Comparison of ENCODE assay signal across 8 mouse cellular contexts in genomic region chr7:49633375-49633956, GRCm38 (mm10). TPM values are rescaled to one million over a fixed set of nuclear protein-coding genes. Genes with fewer than 3 reads are reported as not detected.
DNase-seq lines count a peak whose midpoint lies in the region; ATAC-seq lines count a peak whose summit lies in the region.

No protein-coding gene starts in this region.

- H3K4me1 ChIP-seq in forebrain, embryonic 10.5 days: peaks cover 67% of the 10 kb centered on the region
- H3K4me1 ChIP-seq in intestine, embryonic 15.5 days (replicated peaks): peaks cover 11% of the 10 kb centered on the region

- DNase-seq in urinary bladder, postnatal 36 days (ENCODE audit: low spot score in 2 of 2): peak; percentile 5 to 8
- DNase-seq in urinary bladder, postnatal 25 days (ENCODE audit: low spot score): no peak
- peak; percentile 69 for DNase-seq in forebrain, embryonic 10.5 days (ENCODE audit: extremely low spot score, low spot score)
- peak; percentile 38 to 60 for DNase-seq in lung, postnatal 4 days
- peak; percentile 10 to 15 for DNase-seq in spleen, adult 18-20 months
- no peak for DNase-seq in cerebellum, adult 11-12 months

- H3K27ac ChIP-seq in forebrain, embryonic 10.5 days: peak overlapping the region; percentile 67
- H3K27ac ChIP-seq in intestine, embryonic 15.5 days: no peak overlapping the region

- peak; percentile 72 for ATAC-seq in intestine, embryonic 15.5 days
- ATAC-seq in monocyte, adult 5-6 weeks (replicated peaks; ENCODE audit: insufficient number of reproducible peaks, low FRiP score, low TSS enrichment, poor library complexity, severe bottlenecking): no peak

- under 1% methylated on average over 33 of the region's 33 CpGs for WGBS in forebrain, embryonic 10.5 days
- WGBS in intestine, embryonic 15.5 days: 1% methylated on average over 33 of the region's 33 CpGs

- no peaks in the 10 kb centered on the region for H3K9me3 ChIP-seq in forebrain, embryonic 10.5 days
- no peaks in the 10 kb centered on the region for H3K9me3 ChIP-seq in intestine, embryonic 15.5 days

- peak overlapping the region; percentile 48 for H3K4me3 ChIP-seq in forebrain, embryonic 10.5 days
- H3K4me3 ChIP-seq in intestine, embryonic 15.5 days (replicated peaks): peak overlapping the region; percentile 27

- no peak overlapping the region for H3K9ac ChIP-seq in intestine, embryonic 15.5 days

- peaks cover 100% of the 10 kb centered on the region for H3K27me3 ChIP-seq in forebrain, embryonic 10.5 days (ENCODE audit: poor library complexity, severe bottlenecking)
- peaks cover 75% of the 10 kb centered on the region for H3K27me3 ChIP-seq in intestine, embryonic 15.5 days (replicated peaks)

- no peaks in the 10 kb centered on the region for H3K36me3 ChIP-seq in forebrain, embryonic 10.5 days (replicated peaks)
- no peaks in the 10 kb centered on the region for H3K36me3 ChIP-seq in intestine, embryonic 15.5 days

- peak overlapping the region; percentile 72 for H3K4me2 ChIP-seq in intestine, embryonic 15.5 days (replicated peaks)

RNA-seq across cellular contexts. Expression of gene Dbx1, which starts 3.2 kb away (rescaled TPM):
- 14.1 and 15.2 TPM in 2 replicates for polyA plus RNA-seq in forebrain, embryonic 10.5 days (2016; fragmentation: Nextera tagmentation; extraction: Ambion mirVana)
- polyA plus RNA-seq in intestine, embryonic 15.5 days (2015; fragmentation: Nextera tagmentation; extraction: Ambion mirVana): not detected in 2 replicates
- total RNA-seq in monocyte, adult 5-6 weeks (2017): not detected in 3 replicates

Comparison
In these comparisons a context has a peak if more than half of its experiments do, and no peak if none do; other contexts are left out.
1. DNase-seq: peak in urinary bladder, postnatal 36 days (2 of 2), forebrain, embryonic 10.5 days (single experiment), lung, postnatal 4 days (2 of 2) and spleen, adult 18-20 months (2 of 2); none in urinary bladder, postnatal 25 days (single experiment) and cerebellum, adult 11-12 months (single experiment).
2. RNA of gene Dbx1, which starts 3.2 kb away (polyA plus RNA-seq): 14.1 to 15.2 TPM in forebrain, embryonic 10.5 days; not detected in intestine, embryonic 15.5 days; every median in the first group is over 10 times any median in the second.